Mouse (Mus musculus) CD8-positive naive resting alpha-beta T cell, adult 2 months (primary cell): ENCODE data around the gene Dzip3.
A peak's percentile ranks its signal among the peaks of the same experiment; 100 is the strongest.

Experiments used
- DNase-seq, 2 experiments: peaks; one replicate each; pipeline ENCODE4 v3.0.0; 2022; ENCODE audit warnings: low read depth in 2 of 2, low spot score in 2 of 2

The Dzip3 gene

DNA sequence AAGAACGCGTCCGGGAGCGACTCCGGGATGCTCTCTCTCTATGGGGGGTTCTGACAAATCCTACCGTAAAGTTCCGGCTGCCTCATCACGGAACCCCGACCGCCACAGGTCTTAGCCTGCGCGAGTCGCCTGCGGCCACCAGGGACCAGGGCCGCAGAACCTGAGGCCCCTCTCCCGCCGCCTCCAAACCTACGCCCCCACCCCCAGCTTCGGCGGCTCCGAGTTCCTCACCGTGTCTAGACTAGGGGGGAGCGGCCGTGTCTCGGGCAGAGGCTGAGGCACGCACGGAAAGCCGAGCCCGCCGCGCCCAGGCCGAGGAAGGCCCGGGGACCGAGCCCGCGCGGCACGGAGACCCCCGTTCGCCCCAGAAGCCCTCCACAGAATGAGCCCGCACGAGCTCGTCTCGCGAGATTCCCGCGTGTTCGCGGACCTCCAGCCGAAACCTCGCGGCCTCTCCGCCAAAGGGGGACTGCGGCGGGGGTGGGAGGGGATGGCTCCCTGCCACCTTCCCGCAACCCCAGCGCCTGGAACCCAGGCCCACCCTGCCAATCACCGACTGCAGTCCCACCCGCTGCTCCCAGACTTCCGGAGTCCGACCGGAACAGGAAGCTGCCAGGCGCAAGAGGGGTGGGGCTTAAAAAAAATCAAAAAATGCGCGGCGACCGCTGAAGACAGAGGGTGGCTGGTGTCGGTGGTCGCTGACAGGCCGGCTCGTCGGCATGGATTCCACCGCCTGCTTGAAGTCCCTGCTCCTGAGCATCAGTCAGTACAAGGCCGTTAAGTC is at the start of gene Dzip3, which contains the start of gene Cip2a:
Gene Dzip3 (minus strand): TSS at position 607 of the 784 bp plus-strand sequence.
Gene Cip2a (plus strand): TSS at position 627 of the 784 bp plus-strand sequence.
- peak; percentile 80 to 82 for DNase-seq

- no peak for DNase-seq
Observed at GRCm38 (mm10) chr16:49040554-49041221, 46.7 kb upstream of the Dzip3 start.

DNA sequence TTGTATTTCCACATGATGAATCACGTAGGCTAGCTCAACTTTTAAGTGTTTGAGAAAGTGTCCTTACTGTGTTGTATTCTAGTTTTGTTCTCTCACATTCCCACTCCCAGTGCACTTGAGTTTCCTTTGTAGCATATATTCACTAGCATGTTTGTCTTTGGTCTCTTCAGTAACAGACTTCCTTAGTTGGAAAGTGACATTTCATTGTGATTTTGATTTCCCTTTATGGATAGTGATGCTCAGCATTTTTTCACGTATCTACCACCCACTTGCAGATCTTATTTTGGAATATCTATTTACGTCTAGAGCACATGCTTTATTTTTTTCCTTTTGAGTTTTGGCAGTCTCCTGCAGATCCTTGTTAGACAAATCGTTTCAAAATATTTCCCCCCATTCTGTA is 43.8 kb upstream of the Dzip3 start:
- DNase-seq: no peak

DNA sequence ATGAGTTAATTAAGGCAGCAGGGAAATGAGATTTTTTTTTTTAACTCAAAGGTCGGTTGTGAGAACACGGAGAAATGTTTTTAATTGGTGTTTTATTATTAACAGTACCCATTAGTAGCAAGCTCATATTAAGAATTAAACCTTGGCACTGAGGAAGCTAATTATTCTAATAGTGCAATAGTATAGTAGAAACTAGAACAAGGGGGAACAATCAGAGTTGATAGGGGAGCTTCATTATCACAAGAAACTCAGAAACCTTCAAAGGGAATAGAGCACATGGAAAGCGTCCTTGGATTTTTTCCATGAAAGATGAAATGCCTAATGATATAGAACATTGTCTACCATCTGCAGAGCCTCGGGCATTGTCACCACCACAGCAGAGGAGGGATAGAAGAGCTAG is 41.9 kb upstream of the Dzip3 start:
- no peak for DNase-seq

DNA sequence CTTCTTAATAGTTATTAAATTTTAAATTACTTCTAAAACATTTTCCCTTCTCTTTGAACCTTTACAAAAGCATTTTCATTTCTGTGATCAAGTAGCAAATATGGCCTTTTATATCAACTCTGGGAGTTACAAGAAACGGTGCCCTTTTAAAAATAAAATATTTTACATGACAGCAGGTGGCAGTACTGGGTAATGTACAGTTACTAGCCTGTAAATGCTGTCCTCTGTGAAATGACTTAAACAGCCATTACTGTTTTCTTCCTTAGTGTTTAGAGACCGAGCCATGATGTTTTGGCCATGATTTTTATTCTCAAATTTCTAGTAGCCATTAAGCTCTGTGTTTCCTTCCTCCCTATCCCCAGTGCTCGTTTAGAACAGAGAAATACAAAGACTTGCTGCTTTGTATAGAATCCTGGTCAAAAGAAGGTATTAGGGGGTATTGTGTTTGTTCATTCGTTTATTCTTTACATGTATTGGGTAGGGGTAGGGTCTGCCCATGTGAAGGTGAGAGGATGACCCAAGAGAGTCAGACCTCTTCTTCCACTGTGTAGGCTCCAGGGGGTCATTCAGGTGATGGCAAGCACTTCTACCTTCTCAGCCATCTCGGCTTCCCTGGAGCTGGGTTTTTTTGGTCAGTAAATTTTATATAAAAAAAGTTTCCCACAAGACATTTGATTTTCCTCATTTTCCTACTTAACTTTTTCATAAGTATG is 22.8 kb upstream of the Dzip3 start:
- no peak for DNase-seq

DNA sequence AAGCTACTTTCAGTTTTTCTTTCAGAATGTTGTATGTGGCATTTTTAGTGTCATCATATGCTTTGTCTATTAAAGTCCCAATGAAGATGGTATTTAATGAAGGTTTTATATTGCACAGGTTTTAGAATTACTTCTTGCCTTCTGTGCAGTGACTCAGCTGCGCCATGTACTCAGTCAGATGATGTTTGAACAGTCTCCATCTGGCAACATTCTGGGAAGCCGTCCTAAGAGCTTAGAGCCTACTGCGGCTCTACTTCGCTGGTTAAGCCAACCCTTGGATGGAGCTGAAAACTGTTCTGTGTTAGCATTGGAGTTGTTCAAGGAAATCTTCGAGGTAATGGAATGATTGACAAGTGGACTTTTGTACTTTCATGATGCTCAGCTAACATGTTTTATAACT is 10.2 kb upstream of the Dzip3 start:
- DNase-seq: no peak

DNA sequence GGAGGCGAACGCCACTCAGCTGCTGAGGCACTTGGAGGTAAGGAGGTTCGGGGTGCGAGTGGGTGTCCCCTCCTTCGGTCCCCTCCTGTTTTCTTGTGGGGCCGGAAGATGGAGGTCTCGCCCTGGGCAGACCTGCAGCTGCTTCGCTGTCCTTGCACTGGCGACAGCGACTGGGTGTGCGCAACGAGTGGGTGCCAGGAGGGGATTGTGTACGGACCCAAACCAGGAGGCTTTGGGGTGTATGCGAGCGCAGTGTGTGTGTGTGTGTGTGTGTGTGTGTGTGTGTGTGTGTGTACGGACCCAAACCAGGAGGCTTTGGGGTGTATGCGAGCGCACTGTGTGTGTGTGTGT is 353 bp upstream of the Dzip3 start:
- no peak for DNase-seq

- DNase-seq: no peak
Observed at GRCm38 (mm10) chr16:48993231-48993558, 770 bp downstream of the Dzip3 start.

DNA sequence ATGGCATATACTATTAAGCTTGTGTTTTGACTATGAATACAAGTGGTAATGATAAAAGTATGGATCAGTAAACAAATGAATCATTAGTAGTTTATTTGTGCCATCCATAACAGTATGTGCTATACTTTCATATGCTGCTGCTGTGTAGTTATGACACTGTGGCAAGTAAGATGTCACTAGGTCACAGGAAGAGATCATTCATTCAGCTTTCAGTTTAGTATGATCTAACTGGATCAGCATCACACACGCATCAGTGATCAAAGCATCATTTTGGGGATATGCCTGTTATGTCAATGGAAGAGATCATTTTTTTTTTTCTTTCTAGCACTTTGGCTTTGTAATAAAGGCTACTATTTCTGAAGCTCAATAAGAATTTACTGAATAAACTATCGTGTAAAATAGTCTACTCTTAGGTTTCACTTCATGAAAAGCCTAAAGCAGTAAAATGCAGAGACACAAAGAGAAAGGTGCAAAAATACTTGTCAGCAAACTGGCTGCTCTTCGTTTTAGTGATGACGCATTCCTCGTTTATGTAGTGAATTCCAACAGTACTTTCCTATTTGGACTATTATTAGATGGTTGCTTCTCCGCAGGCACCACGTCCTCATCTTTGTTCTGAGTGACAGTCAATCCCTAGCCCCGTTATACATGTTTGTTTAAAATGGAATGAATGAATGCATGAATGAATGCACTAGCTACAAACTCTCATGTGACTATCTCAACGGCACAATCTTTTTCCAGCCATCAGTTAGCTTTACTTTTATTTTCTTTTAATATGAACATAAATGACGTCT is 1.3 kb downstream of the Dzip3 start:
- DNase-seq: no peak

DNA sequence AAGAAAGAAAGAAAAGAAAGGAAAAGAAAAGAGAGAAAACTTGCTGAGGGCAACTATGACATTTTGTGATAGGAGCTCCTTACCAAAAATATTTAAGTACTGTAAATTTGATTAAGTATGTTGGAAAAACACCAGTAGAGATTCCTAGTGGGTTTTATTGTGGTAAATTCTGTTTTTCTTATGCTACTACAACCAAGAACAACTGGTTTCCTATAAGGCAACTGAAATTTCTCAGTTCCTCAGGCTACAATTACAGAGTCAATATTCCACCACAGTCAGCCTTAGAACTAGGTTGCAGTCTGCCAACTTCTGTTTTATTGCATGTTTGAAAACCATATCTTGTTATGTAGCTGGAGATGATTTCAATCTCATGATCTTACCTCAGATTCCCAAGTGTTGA is 4.3 kb downstream of the Dzip3 start:
- no peak for DNase-seq

GRCm38 (mm10) chr16:48985034-48985627 is 8.8 kb downstream of the Dzip3 start:
- no peak for DNase-seq

GRCm38 (mm10) chr16:48979965-48980364 is 14.0 kb downstream of the Dzip3 start:
- DNase-seq: no peak

DNA sequence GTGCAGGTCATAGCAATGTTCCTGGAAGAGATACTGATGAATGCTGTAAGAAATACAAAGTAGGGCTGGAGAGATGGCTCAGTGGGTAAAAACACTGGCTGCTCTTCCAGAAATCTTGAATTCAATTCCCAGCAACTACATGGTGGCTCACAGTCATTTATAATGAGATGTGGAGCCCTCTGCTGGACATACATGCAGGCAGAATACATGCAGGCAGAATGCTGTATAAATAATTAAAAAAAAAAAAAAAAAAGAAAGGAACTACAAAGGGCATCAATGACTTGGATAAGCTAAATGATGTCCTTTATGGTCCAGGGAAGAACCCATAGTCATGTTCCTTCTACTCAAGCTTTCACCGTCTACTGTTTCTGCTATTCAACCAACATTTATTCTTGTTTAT is 20.4 kb downstream of the Dzip3 start:
- no peak for DNase-seq

GRCm38 (mm10) chr16:48972996-48973395 is 21.0 kb downstream of the Dzip3 start:
- DNase-seq: no peak

- no peak for DNase-seq
Observed at GRCm38 (mm10) chr16:48941805-48942204, 52.2 kb downstream of the Dzip3 start.

GRCm38 (mm10) chr16:48923724-48924123 is 70.2 kb downstream of the Dzip3 start:
- no peak for DNase-seq

DNA sequence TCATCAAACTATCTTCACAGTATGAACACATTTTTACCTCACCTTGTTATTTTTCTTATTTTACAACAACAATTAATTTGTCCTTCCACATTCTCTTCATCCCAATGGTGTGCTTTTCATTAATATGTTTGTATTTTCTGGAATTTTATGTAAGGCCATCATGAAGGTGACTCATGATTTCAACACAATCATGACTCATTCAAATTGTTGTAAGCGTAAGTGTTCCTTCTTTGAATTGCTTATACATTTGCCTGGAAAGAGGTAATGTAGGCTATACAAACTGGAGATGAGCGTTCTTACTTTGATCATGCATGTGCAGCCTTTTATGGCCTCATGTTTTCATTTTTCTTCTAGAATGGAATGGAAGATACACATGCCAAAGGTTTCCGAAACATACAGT is 80.8 kb downstream of the Dzip3 start:
- no peak for DNase-seq

DNA sequence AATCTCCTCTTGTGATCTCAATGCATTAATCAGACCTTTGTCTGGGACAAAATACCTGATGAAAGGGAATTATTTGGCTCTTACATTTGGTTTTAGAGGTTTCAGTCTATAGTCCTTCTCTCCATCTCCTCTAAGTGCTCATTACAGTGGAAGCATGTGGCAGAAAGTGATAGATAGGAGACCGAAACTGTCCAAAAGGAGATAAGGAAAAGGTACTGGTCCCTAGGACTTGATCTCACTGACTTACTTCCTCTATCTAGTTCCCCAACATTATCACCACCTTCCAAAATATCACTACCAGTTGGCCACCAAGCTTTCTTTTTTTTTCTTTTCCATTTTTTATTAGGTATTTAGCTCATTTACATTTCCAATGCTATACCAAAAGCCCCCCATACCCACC is 82.8 kb downstream of the Dzip3 start:
- DNase-seq: no peak

DNA sequence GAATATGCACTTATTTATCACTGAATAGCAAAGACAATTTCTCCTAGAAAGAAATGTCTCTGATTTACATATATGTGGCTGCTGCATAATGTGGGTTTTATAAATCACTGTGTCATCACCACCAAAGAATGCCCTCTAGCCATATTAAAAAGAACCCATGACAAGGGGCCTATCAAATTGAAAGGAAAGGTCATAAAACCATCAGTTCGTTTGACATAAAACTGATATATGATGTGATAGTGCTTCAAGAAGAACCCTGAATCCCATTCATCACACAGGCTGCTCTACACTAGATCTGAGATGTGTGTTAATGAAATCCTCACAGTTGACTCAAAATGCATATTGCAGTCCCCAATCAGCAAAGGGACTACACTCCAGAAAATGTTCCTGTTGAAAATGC is 94.1 kb downstream of the Dzip3 start:
- no peak for DNase-seq

- no peak for DNase-seq
Observed at GRCm38 (mm10) chr16:48890733-48891132, 103.2 kb downstream of the Dzip3 start.
